Mouse (Mus musculus) G1E-ER4 (cell line): ENCODE results near the gene Pkn1. TPM values are rescaled to one million over a fixed set of nuclear protein-coding genes. Genes with fewer than 3 reads are reported as not detected.

Experiments
- GATA1 ChIP-seq: IDR thresholded peaks from one replicate; pipeline ENCODE4 v1.8.0; 2012; ENCODE audit warnings: low read length, inconsistent platforms
- polyA plus RNA-seq: library from polyadenylated mRNA; stranded (reverse); fragments of >175 nt; gene quantifications from 2 replicates; pipeline ENCODE4 v1.2.3, GENCODE M21; 2012

Pkn1 gene
- 75.4 and 91.7 TPM in 2 replicates for polyA plus RNA-seq

DNA sequence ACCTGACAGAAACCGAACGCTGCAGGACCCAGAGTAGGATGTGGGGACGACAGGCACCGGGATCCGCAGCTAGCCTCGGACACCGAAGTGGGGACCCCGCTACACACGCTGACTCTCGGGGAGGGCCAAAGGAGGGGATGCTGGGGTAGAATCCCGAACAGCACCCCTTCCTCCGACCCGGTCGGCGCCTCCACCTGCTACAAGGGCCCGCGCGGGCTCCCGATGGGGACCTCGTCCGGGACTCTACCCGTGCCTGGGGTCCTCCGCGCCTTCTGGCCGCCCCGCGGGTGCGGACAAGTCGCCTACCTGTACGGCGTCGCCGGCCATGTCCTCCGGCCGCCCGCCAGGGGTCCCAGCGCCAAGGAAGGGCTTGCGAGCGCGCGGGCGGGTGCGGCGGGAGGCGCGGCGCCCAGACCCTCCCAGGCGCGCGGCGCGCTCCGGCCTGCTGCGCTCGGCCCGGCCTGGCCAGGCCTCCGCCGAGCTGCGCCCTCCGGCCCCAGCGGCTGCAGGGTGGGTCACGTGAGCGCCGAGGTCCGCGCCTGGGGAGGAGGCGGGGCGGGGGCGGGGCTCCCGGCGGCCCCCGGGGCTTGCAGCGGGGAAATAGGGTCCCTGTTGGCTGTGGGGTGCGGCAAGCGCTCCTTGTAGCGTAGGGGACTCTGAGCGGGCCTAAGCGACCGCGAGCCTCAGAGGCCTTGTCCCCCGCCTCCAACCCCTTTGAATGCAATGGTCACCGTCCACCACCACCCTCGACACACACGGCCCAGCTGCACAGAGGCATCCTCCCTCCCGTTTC lies at the start of gene Pkn1:
Gene Pkn1, minus strand, starts transcription at position 519 of the 793 bp plus-strand sequence.
- no peak for TF ChIP-seq GATA1

DNA sequence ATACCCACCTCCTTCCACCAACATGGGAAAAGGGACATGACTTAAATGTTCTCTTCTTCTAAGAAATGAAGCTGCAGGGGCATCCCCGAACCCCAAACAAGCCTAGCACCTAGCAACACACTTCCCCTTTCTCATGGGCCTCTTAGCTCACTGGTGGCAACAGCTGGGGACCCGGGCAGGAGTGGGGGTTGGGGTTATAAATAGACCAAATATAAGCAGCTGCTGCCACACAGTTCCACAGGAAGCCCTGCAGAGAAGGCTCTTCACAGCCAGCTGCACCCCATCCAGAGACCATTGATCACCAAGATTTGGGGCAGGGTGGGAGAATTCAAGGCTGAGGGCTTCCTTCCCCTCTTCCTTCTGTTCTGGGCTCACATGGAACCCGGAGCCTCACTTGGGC lies 49.7 kb upstream of the Pkn1 start:
- no peak for TF ChIP-seq GATA1

GRCm38 (mm10) chr8:83747661-83748346 lies 48.8 kb upstream of the Pkn1 start:
- no peak for TF ChIP-seq GATA1

DNA sequence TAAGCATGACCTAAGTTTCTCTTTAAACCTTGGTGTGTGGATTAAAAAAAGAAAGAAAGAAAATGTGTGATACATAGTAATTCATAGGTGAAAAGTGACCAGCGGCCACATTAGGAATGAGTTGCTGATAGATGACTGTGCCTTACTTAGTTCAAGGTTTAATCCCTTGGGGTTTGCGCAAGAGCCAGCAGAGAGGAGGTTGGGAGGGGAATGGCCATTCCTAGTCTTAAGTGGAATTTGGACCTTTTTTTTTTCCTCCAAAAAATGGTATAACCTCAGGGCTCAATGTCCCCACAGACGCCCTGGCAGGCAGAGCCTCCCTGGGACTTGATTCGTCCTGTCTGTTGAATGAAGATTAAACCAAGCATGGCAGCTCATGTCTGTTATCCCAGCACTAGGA lies 45.1 kb upstream of the Pkn1 start:
- no peak for TF ChIP-seq GATA1

- no peak for TF ChIP-seq GATA1
These were observed 44.0 kb upstream of the Pkn1 start for GRCm38 (mm10) chr8:83742968-83743367.

- no peak for TF ChIP-seq GATA1
These were observed 43.1 kb upstream of the Pkn1 start for GRCm38 (mm10) chr8:83741849-83742655.

GRCm38 (mm10) chr8:83740976-83741741 lies 42.2 kb upstream of the Pkn1 start, which contains the start of gene Adgre5:
Adgre5 (minus strand) TSS chr8:83741326.
- TF ChIP-seq GATA1, result no peak

GRCm38 (mm10) chr8:83740586-83740975 lies 41.6 kb upstream of the Pkn1 start:
- no peak for TF ChIP-seq GATA1

DNA sequence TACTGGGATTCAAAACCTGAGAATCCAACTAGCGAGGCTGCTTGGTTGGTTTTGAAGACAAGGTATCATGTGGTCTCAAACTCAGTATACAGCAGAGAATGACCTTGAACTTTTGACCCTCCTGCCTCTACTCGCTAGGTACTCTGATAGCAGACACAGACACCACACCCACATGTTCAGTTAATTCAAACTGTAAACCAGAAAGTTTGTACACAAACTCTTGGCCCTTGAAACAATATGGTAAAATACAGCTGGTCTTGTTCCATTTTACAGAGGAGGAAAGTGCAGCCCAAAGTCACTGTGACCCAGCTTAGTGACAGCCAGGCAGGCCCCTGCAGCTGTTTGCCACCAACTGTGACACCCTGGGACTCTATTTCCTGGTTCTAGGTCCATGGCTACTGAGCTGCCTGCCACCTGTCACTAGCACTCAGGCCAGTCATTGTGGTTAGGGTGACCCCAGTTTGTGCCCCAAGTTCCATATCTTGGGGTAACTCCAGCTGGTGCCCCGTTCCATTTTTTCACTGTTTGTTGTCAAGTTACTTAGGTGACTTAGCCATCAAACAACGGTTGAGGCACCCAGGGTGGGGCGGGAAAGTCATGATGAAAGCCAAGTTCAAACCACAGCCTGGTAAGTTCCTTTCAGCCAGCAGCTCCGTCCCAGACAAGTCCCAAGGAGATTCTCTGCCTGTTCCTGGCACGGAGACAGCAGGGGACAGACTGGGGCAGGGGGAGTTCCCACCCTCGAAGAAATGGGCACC lies 40.9 kb upstream of the Pkn1 start:
- TF ChIP-seq GATA1, result no peak

DNA sequence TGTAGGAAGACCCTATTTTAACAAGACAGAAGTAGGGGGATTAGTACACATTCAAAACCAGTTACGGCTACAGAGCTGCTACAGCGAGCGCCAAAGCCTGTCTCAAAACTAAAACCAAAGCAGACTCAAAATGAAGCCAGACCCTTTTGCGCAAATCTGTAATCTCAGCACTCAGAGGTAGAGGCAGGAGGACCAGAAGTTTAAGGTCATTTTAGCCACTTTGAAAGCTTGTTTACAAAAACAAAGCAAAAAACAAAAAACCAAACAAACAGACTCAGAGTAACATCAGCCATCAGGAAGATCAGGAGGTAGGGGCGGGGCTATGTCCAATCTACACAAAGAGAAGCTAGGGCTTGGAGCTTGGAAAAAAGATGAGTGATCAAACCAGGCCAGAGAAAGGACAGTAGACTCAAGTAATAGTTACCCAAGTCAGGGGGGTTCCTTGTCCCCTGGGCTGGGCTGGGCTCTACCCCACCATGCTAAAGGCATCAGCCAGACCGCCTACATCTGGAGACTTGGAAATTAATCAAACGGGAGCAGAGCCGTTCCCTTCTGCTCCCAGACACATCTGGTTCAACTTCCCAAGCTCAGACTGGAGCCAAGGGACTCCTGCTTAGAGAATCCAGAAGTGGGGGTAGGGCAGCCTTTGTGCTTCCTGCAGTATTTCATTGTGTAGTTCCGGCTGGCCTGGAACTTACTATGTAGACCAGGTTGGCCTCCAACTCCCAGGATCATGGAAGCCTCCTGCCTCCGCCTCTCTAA lies 40.2 kb upstream of the Pkn1 start:
- TF ChIP-seq GATA1, result no peak

DNA sequence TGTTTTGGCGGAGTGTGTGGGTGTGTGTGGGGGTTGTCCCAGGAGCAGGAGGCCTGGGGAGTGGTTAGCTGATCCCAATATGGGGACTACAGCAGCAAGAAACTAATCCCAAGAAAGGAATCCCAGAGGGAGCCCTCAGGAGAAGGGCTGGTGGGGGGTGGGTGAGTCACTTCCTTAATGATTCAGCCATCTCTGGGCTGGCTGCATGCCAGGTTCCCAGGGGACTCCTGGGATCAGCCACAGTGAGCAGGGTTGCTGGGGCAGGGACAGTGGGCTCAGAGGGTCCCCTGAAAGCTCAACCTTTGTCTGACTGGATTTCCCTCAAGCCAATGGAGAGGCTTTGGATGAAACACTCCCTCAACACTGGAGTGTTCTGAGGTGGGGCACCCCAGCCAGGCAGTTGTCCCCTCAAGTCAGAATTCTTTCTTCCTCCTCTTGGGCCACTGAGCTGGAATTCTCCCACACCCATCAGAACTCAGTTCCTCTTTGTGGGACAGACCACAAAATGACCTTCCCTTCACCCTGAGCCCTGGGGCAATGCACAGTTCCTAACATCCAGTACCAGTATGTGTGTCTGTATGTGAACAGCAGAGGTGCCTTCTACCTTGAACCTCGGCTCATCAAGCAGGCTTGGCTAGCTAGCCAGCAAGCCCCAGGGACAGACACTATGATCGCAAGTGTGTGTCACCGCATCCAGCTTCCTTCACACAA lies 39.0 kb upstream of the Pkn1 start:
- no peak for TF ChIP-seq GATA1

DNA sequence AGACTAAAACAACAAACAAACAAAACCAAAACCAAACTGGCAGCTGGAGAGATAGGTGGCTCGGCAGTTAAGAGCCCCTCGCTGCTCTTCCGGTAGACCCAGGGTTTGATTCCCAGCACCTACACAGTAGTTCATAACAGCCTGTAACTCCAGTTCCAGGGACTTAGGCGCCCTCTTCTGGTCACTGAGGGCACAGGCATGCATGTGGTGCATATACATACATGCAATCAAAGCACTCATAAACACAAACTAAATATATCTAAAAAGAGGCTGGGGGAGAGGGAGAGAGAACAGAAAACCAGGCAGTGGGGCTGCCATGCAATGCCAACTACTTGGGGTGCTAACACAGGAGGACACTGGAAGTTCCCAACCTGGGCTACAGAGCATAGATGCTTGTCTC lies 38.4 kb upstream of the Pkn1 start:
- no peak for TF ChIP-seq GATA1

GRCm38 (mm10) chr8:83736681-83737080 lies 37.7 kb upstream of the Pkn1 start:
- no peak for TF ChIP-seq GATA1

DNA sequence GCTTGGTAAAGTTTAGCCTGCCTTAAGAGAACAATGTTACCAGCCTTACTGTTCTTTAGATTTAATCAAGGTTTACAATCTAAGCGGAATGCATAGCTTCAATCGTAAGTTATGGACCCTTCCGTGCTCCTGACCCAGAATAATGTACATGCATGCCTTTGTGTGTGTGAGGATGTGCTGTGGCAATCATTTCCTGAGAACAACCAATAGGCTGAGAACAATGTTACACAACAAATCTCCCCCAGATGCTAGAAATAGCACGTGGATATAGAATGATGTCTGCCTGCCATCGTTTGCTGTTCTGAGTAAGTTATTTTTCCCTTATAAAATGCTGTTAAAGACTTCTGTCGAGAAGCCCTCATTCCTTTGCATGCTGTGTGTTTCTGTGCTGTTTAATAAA lies 33.9 kb upstream of the Pkn1 start:
- TF ChIP-seq GATA1, result no peak
